Mouse (Mus musculus) naive thymus-derived CD4-positive, alpha-beta T cell, adult 5 months (primary cell): ENCODE data around the gene Ssr1. TPM values are rescaled to one million over a fixed set of nuclear protein-coding genes. Genes with fewer than 3 reads are reported as not detected.

Source experiments
- polyA plus RNA-seq: library from polyadenylated mRNA; unstranded; fragments of 100-300 nt; shearing (Covaris generic); gene quantifications from one replicate; pipeline ENCODE4 v1.2.1, GENCODE M21; 2017

The Ssr1 gene
- 60.6 TPM for polyA plus RNA-seq

DNA sequence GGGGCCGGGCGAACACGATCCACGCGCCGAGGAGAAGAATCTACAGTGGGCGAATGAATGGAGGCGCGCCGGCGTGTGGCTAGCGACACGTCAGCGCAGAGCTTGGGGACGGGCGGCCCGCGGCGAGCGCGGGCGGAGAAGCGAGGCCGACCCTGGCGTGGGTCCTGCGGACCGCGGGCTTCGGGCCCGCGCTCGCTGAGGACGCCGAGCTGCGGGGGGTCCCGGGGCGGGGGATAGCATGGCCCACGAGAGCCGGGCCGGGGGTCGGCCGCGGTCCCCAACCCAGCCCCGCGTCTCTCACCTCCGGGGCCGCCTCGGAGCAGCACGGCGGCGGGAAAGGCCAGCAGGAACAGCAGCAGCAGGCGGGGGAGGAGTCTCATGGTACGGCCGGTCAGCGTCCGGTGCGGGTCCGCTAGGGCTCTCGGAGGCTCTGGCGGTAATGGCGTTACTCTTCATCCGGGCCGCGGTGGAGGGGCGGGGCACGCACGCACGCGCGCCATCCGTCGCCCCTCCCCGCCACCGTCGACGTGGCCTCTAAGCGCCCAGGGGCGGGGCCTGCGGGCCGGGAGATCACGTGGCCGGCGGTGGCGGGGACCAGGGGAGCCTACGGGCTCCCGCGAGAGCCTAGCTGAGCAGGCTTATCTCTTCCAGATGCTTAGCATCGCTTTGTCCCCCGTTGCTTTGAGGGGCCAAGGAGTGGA, at the start of gene Ssr1:
Gene Ssr1, minus strand, starts transcription at position 514 of the 701 bp plus-strand sequence.

DNA sequence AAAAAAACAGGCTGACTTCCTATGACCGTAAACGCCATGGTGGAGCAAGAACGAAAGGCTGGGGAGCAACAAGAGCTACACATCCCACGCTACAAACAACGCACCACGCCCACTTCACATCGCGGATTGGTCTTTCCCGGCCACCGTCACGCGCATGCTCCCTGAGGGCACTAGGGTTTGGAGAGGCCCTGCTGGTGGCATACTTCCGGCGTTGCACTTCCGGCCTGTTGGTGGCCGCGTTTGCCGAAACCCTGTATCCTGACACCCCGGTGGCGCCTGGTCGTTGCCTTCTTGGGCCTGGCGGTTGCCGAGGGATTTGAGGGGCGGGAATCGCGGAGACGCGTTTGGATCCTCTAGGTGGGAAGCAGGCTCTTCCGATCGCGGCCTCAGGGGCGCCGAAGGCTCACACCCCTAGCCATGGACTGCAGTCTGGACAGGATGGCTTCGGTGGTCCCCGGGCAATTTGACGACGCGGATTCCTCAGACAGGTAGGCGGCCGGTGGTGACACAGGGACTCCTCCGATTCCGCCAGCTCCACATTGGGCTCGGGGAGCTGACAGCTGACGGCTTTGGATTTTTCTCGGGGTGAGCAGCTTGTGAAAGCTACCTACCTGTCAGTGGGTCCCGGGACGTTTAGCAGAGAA, 43.1 kb upstream of the Ssr1 start, which contains the start of gene Cage1:
Gene Cage1, minus strand, starts transcription at position 26 of the 644 bp plus-strand sequence.

DNA sequence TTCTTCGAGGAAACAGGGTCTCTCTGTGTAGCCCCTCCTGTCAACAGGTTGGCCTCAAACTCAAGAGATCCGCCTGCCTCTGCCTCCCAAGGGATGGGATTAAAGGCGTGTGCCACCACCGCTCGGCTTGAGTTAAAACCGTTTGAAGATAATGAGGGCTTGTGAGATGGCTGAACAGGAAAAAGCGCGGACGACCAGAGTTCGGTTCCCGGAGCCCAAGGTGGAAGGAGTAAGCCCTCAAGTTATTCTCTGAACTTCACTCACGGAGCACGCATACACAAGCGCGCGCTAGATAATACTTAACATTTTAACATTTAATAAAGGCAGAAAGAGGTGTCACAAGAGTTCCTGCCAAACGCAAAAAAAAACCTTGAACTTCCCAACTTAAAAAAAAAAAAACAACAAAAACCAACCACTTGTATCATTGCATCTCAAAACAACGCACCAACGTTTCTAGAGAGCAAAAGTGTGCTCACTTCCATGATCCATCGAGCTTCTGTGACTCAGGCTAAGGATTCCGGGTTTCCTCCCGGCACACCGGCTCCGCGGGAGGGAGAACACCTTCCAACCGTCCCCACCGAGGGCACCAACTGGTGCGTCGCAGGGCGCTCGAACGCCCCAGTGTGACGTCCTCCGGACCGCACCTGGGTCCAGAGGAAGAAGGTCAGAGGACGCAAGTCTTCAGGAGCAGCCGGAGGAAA, 42.5 kb upstream of the Ssr1 start, which contains the start of gene Riok1:
Gene Riok1, plus strand, starts transcription at position 653 of the 701 bp plus-strand sequence.

Other genes with a start within 250 kb of the Ssr1 start
- gene Rreb1, start 215.8 kb downstream of the Ssr1 start, polyA plus RNA-seq, result 22.0 TPM
- gene Riok1, start 42.8 kb upstream of the Ssr1 start, polyA plus RNA-seq, result 150 TPM
- 1.2 TPM for gene Cage1, start 42.9 kb upstream of the Ssr1 start, polyA plus RNA-seq
- gene Dsp, start 157.1 kb upstream of the Ssr1 start, polyA plus RNA-seq, result not detected
- 86.3 TPM for gene Snrnp48, start 210.7 kb upstream of the Ssr1 start, polyA plus RNA-seq